Mouse (Mus musculus) C3H10T1/2 (cell line): ENCODE measurements around the gene Adam20. TPM values are rescaled to one million over a fixed set of nuclear protein-coding genes. Genes with fewer than 3 reads are reported as not detected.

ENCODE experiments used
- polyA plus RNA-seq, 2 experiments: library from polyadenylated mRNA; unstranded; fragments of >200 nt; fragmentation: generic; extraction: Trizol; gene quantifications; one replicate each; pipeline ENCODE4 v1.2.1; 2012; ENCODE audit warnings: missing spikeins in 2 of 2

Adam20 gene
- not detected for polyA plus RNA-seq

GRCm38 (mm10) chr8:40792973-40793372 lies at the start of gene Adam20:
Gene Adam20 (plus strand): TSS chr8:40793273.

GRCm38 (mm10) chr8:40751908-40752307 lies 41.2 kb upstream of the Adam20 start, which contains the start of gene Adam25:
Gene Adam25 (plus strand): TSS chr8:40752208.

Other genes with a start within 250 kb of the Adam20 start
- not detected for gene Adam24, start 118.2 kb upstream of the Adam20 start, polyA plus RNA-seq
- gene Adam25, start 41.1 kb upstream of the Adam20 start, polyA plus RNA-seq = not detected
- not detected for gene Adam39, start 29.7 kb downstream of the Adam20 start, polyA plus RNA-seq